Mouse (Mus musculus): Measurements from ENCODE around the gene Gm10382.

- TF ChIP-seq CHD2 (IDR thresholded peaks at IDR 0.05; ENCODE audit: low read depth, low read length) = no peak
- TF ChIP-seq ZC3H11A (IDR thresholded peaks at IDR 0.05; ENCODE audit: borderline replicate concordance, low read depth, low read length) = no peak
- TF ChIP-seq ZNF384 (IDR thresholded peaks at IDR 0.05; ENCODE audit: low read depth, low read length) = no peak
Measured at GRCm38 (mm10) chr5:125355650-125356049, 33.5 kb upstream of the Gm10382 start.

All from ES-E14 (cell line).